Mouse (Mus musculus): Measurements from ENCODE around the gene Ttll9.

The Ttll9 gene

DNA sequence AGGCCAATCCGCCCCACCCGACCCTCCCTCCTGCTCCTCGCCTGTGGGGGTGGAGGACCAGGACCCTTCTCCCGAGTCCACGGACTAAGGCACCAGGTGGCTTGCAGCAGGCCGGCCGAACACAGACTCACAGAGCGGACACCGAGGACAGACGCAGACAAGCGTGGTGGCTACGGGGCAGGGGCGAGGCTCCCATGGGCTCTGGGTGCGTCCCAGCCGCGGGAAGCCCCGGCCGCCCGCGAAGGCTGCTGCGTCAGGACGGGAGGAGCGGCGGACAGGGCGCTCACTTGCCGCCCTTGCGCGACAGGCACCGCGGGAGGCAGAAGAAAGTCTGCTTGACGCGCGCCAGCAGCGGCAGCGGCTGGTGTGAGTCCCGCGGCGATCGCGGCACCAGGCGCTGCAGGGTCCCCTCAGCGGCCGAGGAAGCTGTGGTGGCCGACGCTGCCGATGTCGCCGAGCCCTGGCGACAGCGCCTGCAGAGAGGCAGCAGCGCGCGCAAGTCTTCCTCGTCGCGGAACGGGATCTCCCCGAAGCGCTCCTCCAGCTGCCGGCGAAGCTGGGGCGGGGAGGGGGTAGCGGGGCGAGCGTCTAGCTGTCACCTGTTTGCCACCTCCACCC lies 19.3 kb upstream of the Ttll9 start:
- peak; percentile 19 for DNase-seq

- no peak for DNase-seq
Measured at GRCm38 (mm10) chr2:152943568-152943967, 18.7 kb upstream of the Ttll9 start.

GRCm38 (mm10) chr2:152944013-152944412 lies 18.3 kb upstream of the Ttll9 start:
- DNase-seq, result no peak

GRCm38 (mm10) chr2:152947098-152947497 lies 15.2 kb upstream of the Ttll9 start:
- DNase-seq, result no peak

- DNase-seq, result no peak
Measured at GRCm38 (mm10) chr2:152948438-152949020, 13.8 kb upstream of the Ttll9 start.

DNA sequence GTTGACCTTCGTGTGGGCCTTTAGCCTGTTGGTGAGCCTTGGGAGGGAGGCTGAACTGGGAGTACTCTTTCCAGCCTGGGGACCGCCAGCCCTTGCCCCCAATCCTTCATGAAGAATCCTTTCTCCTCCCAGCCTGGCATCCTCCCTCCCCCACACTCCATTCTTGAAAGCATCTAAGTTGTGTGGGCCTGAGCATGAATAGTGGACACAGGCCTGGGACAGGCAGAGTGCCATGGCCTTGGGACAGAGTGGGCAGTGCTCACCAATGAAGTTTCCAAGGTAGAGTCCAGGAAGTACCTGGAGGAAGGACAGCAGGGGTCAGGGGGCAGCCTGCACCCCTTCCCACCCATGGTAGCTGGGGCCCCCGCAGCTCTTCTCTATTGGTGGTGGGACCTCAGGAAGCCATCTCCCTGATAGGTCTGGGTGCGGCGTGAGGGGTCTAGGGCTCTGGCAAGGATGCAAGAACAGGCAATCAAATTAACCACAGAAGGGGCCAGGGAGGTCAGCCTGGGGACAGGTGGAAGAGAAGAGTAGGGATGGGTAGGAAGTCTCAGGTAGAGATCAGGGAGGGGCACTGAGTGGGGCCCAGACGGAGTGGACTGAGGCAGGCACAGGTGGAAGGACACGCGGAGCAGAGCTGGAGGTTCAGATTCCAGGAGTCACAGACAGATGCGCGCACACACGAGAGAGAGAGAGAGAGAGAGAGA lies 11.8 kb upstream of the Ttll9 start:
- no peak for DNase-seq

DNA sequence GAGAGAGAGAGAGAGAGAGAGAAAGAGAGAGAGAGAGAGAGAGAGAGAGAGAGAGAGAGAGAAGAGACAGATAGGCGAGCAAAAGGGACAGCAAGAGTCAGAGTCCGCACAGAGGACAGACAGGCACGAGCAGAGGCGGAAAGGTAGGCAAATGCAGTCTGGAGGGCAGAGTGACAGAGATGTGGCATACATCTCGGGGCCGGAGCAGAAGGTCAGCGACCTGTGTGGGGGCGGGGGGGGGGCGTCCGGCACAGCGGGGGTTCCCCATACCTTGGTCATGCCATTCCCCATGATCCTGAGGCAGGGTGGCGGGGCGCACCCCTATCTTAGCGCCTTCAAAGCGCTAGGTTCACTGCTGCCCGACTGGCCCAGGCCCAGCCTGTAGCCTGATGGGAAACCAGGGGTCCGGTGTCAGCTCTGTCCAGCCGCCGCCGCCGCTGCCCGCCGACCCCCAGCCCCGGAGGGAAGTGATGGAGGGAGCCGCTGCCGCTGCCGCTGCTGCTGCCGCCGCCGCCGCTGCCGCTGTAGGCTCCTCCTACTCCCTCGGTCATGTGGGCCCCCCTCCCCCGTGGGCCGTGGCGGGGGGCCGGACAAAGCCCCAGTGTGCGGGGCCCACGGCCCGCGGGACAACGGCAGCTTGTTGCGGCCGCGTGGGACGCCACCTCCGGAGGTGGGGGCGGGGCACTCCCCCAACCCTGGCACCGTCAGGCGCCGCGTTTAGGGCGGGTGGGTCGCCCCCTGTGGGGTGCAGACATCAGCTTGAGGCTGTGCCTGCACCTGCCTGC lies 11.0 kb upstream of the Ttll9 start, which contains the start of gene Dusp15:
TSS of gene Dusp15 (minus strand) at position 634 of the 785 bp plus-strand sequence.
- DNase-seq, result peak; percentile 73

GRCm38 (mm10) chr2:152951850-152952720 lies 10.2 kb upstream of the Ttll9 start:
- DNase-seq, result no peak

- DNase-seq, result no peak
Measured at GRCm38 (mm10) chr2:152958116-152958515, 4.2 kb upstream of the Ttll9 start.

GRCm38 (mm10) chr2:152965555-152965954 lies 3.3 kb downstream of the Ttll9 start:
- no peak for DNase-seq

DNA sequence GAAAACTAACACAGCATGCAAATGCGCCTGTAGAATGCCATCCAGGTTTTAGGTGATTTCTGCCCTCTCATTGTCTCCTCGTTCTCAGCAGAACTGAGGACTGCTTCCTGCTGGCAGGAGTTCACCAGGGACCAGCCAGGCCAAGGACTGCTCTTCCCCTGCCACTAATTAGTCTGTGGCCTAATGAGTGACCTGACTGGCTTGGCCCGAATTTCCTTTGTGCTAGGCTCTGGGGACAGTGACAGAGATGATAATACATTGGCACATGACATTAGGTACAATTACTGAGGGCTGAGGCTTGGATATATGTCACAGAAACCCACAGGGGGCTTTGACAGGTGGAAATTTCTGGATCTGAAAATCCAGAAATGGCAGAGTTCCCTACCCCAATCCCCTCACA lies 14.7 kb downstream of the Ttll9 start:
- no peak for DNase-seq

- no peak for DNase-seq
Measured at GRCm38 (mm10) chr2:152985582-152985981, 23.3 kb downstream of the Ttll9 start.

DNA sequence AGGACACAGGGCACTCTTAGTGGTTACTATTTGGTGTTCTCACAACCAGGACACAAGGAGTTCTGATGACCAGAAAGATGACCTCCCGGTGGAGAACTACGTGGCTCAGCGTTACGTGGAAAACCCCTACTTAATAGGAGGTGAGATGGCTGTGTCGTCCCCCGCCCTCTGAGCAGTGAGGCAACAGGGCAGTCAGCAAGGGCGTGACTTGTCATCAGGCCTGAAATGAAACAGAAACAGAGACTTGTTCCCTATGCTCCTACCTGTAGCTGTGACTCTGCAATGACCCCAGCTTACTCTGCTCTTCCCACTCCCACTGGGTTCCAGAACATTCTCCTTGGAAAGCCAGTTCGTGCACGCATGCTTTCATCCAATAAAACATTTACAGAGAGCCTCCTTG lies 29.2 kb downstream of the Ttll9 start:
- DNase-seq, result no peak

DNA sequence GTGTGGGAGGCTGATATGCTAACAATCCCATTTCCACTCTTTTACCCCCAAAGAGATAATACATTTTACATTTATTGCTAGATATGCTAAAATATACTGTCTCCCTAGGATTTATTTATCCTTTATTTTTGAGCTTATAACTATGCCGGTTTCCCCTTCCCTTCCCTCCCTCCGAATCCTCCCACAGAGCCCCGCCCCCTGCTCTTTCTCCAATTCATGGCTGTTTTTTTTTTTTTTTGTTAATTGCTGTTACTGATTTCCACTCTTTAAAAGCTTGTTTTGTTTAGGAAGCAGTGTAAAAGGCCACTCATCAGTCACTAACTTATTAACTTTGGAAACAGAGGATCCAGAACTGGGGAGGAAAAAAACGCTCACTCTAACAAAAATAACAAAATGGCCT lies 34.8 kb downstream of the Ttll9 start:
- no peak for DNase-seq

DNA sequence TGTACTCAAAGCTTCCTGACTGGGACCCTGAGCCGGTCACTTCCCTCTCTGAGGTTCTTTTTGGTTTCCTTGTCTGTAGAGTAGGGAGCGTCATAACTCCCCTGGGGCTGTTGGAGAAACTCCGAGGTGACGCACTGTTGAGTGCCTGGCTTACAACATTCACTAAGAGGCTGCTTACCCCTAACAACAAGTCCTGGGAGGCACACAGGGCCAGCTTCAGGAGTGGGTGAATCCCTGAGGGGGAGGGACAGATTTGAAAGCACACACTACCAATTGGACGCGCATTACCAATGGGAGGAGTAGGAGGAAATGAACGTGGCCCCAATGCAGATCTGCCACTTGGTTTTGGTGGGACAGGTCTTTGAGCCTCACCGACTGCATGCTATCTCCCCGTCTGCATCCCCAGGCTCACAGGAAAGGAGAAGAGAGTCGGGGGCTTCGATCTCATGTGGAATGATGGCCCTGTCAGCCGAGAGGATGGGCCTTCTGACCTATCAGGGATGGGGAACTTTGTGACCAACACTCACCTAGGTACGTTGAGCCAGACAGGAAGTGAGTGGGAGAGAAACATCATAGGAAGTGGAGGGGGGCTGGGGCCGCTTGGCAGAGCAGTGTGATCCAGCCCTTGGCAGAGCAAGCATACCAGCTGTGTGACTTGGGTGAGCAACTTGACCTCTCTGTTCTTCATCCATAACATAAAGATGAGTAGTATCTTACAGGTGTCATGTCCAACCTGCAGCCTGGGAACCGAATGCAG lies 40.4 kb downstream of the Ttll9 start:
- no peak for DNase-seq

GRCm38 (mm10) chr2:153003681-153004338 lies 41.5 kb downstream of the Ttll9 start:
- DNase-seq, result no peak

DNA sequence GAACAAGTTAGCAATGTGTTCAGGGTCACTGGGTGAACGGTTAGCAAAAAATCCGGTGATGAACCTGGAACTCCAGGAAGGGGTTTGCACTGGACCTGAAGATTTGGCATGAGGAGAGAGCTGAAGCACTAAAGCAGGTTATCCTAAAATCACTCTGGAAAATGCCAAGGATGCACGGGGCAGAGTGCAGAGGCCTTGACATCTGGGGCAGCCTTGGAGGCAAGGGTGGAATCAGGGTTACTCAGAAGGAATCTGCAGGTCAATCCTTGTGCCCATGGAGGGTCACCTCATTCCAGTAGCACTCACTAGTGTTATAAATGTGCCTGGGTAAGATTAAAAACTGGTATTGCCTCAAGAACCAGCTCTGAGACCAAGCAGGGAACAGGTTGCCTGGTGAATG lies 43.7 kb downstream of the Ttll9 start:
- DNase-seq, result no peak

- no peak for DNase-seq
Measured at GRCm38 (mm10) chr2:153009192-153009973, 47.1 kb downstream of the Ttll9 start.

- no peak for DNase-seq
Measured at GRCm38 (mm10) chr2:153013724-153014515, 51.6 kb downstream of the Ttll9 start.
